Mouse (Mus musculus) liver, embryonic 16.5 days (tissue): Measurements from ENCODE around the gene Krtcap3. TPM values are rescaled to one million over a fixed set of nuclear protein-coding genes. Genes with fewer than 3 reads are reported as not detected.

Source experiments
- ATAC-seq: fragments of 200-750 bp; cut with Nextera tagmentation; 2 replicates; pipeline ENCODE4 v1.8.0; 2017; ENCODE audit warnings: low read depth, mild to moderate bottlenecking, moderate number of reproducible peaks, moderate library complexity
- H3K27ac ChIP-seq: fragments of 300-500 bp; sonication (generic); 2 replicates; pipeline ENCODE4 v1.5.1; 2014; ENCODE audit warnings: mild to moderate bottlenecking, low read length
- H3K27me3 ChIP-seq: fragments of 300-500 bp; sonication (generic); 2 replicates; pipeline ENCODE4 v1.6.1; 2014; ENCODE audit warnings: low read depth, low read length, mixed read lengths; ENCODE audit not compliant: control insufficient read depth, insufficient read depth
- H3K36me3 ChIP-seq: fragments of 300-500 bp; sonication (generic); 2 replicates; pipeline ENCODE4 v1.6.1; 2014; ENCODE audit warnings: mild to moderate bottlenecking; ENCODE audit not compliant: control insufficient read depth, insufficient read depth
- H3K4me1 ChIP-seq: fragments of 300-500 bp; sonication (generic); 2 replicates; pipeline ENCODE4 v1.6.1; 2014; ENCODE audit warnings: low read depth, low read length, mixed read lengths; ENCODE audit not compliant: control insufficient read depth
- H3K4me2 ChIP-seq: fragments of 300-500 bp; sonication (generic); 2 replicates; pipeline ENCODE4 v1.6.1; 2014; ENCODE audit warnings: low read depth, low read length, mixed read lengths
- H3K4me3 ChIP-seq: fragments of 300-500 bp; sonication (generic); 2 replicates; pipeline ENCODE4 v1.5.1; 2014; ENCODE audit warnings: low read depth, mild to moderate bottlenecking, low read length
- H3K9ac ChIP-seq: fragments of 300-500 bp; sonication (generic); 2 replicates; pipeline ENCODE4 v1.6.1; 2014; ENCODE audit warnings: low read depth, low read length
- H3K9me3 ChIP-seq: fragments of 300-500 bp; sonication (generic); replicated peaks from 2 replicates; pipeline ENCODE4 v1.6.1; 2016; ENCODE audit warnings: low read length; ENCODE audit not compliant: control insufficient read depth
- WGBS: fragments of 180-500 bp; shearing (Covaris S2); extraction: QIAGEN DNeasy Blood & Tissue Kit; methylation state at CpG from one replicate; pipeline ENCODE4 v1.1.7; 2014; ENCODE audit not compliant: insufficient replicate concordance; 5-methylcytosine and 5-hydroxymethylcytosine counted together
- polyA plus RNA-seq: library from polyadenylated mRNA; unstranded; fragments of >200 nt; fragmentation: Nextera tagmentation; extraction: Ambion mirVana; gene quantifications from 2 replicates; pipeline ENCODE4 v1.2.1, GENCODE M21; 2015

Gene Krtcap3
- polyA plus RNA-seq, 1 experiment from 2014 or later, result 4.8 TPM

GRCm38 (mm10) chr5:31294964-31295605, 43.6 kb downstream of the Krtcap3 start:
- Histone ChIP-seq H3K27me3 (peaks cover 28% of the 10 kb centered on the region), H3K4me1 (peaks cover 14% of the 10 kb centered on the region), H3K4me2 (peak overlapping the region; percentile 69), H3K9ac (peak overlapping the region; percentile 43), H3K4me3 (peak overlapping the region; percentile 59), H3K27ac (no peak overlapping the region), H3K36me3 (no peaks in the 10 kb centered on the region), H3K9me3 (no peaks in the 10 kb centered on the region)
- no peak for ATAC-seq
- WGBS, result 14% methylated on average over 29 of the region's 29 CpGs

- H3K27ac ChIP-seq, result peak within 1 kb of the TSS; percentile 69
- H3K4me1 ChIP-seq, result peaks cover 8% of the 10 kb centered on the region
- peaks cover 28% of the 10 kb centered on the region for H3K27me3 ChIP-seq
- no peaks in the 10 kb centered on the region for H3K36me3 ChIP-seq
- H3K4me2 ChIP-seq, result peak within 1 kb of the TSS; percentile 69
- H3K9me3 ChIP-seq, result no peaks in the 10 kb centered on the region
- WGBS, result under 1% methylated on average over 43 of the region's 46 CpGs
- peak within 1 kb of the TSS; percentile 59 for H3K4me3 ChIP-seq
- H3K9ac ChIP-seq, result peak within 1 kb of the TSS; percentile 43
- no peak for ATAC-seq
Measured at GRCm38 (mm10) chr5:31295606-31296141, 44.2 kb downstream of the Krtcap3 start, which contains the start of gene Fndc4. Fndc4 (minus strand) TSS chr5:31296080.

- H3K4me3 ChIP-seq, result 0 out of 2 replicates have a peak within 1 kb of the TSS, but pooled peaks have one; percentile 5
- no peaks in the 10 kb centered on the region for H3K36me3 ChIP-seq
- no peak within 1 kb of the TSS for H3K9ac ChIP-seq
- 47% methylated on average over 13 of the region's 13 CpGs for WGBS
- H3K27ac ChIP-seq, result peak within 1 kb of the TSS; percentile 69
- ATAC-seq, result peak; percentile 77
- peak within 1 kb of the TSS; percentile 15; the same call in 1 of the 2 replicates for H3K4me2 ChIP-seq
- H3K4me1 ChIP-seq, result peaks cover 4% of the 10 kb centered on the region
- H3K9me3 ChIP-seq, result no peaks in the 10 kb centered on the region
- peaks cover 28% of the 10 kb centered on the region for H3K27me3 ChIP-seq
Measured at GRCm38 (mm10) chr5:31297047-31297757, 45.7 kb downstream of the Krtcap3 start, which contains the start of gene Gckr. Gckr (plus strand) TSS chr5:31297443.

GRCm38 (mm10) chr5:31297981-31298380, 46.5 kb downstream of the Krtcap3 start:
- H3K4me3 ChIP-seq, result no peak overlapping the region
- H3K36me3 ChIP-seq, result no peaks in the 10 kb centered on the region
- ATAC-seq, result no peak
- no peak overlapping the region for H3K27ac ChIP-seq
- H3K4me1 ChIP-seq, result peaks cover 4% of the 10 kb centered on the region
- WGBS, result 44% methylated on average over 3 of the region's 3 CpGs
- H3K9ac ChIP-seq, result no peak overlapping the region
- H3K4me2 ChIP-seq, result peak overlapping the region; percentile 15; the same call in 1 of the 2 replicates
- peaks cover 28% of the 10 kb centered on the region for H3K27me3 ChIP-seq
- no peaks in the 10 kb centered on the region for H3K9me3 ChIP-seq

DNA sequence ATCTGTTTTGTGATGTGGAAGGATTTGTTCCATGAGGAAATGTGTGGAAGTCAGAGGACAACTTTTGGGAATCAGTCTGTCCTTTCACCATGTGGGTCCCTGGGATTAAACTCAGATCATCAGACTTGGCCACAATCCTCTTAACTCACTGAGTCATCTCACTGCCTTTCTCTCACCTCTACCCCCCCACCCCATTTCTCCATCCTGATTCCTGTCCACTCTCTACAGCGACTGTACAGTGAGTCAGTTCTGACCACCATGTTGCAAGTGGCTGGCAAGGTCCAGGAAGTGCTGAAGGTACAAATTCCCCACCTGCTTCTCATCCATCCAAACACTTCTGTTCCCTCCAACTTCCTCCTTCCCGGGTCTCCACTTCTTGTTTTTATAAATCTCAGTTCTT, 47.0 kb downstream of the Krtcap3 start:
- Histone ChIP-seq H3K4me1 (peaks cover 4% of the 10 kb centered on the region), H3K27me3 (peaks cover 28% of the 10 kb centered on the region), H3K9ac (no peak overlapping the region), H3K27ac (no peak overlapping the region), H3K4me2 (no peak overlapping the region), H3K4me3 (no peak overlapping the region), H3K9me3 (no peaks in the 10 kb centered on the region), H3K36me3 (no peaks in the 10 kb centered on the region)
- WGBS, result 17% methylated on average over 2 of the region's 2 CpGs
- no peak for ATAC-seq

DNA sequence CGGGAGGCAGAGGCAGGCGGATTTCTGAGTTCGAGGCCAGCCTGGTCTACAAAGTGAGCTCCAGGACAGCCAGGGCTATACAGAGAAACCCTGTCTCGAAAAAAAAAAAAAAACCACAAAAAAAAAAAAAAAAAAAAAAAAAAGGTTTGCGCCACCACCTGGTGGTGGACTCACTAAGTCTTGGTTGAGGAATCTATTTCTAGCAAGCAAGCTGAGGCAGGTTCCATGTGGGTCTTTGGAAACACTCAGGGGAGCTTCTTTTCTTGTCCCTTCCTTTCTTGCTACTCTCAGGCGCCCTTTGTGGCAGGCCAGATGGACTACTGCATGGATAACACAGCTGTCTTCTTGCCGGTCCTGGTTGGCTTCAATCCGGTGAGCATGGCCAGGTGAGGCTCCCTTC, 50.4 kb downstream of the Krtcap3 start:
- H3K4me1 ChIP-seq, result no peaks in the 10 kb centered on the region; the same call in 1 of the 2 replicates

More for the DNA sequence above, 50.4 kb downstream of the Krtcap3 start:
- 51% methylated on average over 7 of the region's 8 CpGs for WGBS
- Histone ChIP-seq H3K9ac (no peak overlapping the region), H3K27ac (no peak overlapping the region), H3K36me3 (no peaks in the 10 kb centered on the region), H3K27me3 (peaks cover 7% of the 10 kb centered on the region), H3K4me3 (no peak overlapping the region), H3K4me2 (no peak overlapping the region), H3K9me3 (no peaks in the 10 kb centered on the region)
- ATAC-seq, result no peak

Other genes starting within 250 kb of the Krtcap3 start
- 63.8 and 67.9 TPM in 2 replicates for gene Atraid, start 203.4 kb upstream of the Krtcap3 start, polyA plus RNA-seq
- 3.1 and 4.8 TPM in 2 replicates for gene Slc5a6, start 202.8 kb upstream of the Krtcap3 start, polyA plus RNA-seq
- gene Cad, start 196.9 kb upstream of the Krtcap3 start, polyA plus RNA-seq, result 13.0 and 14.2 TPM in 2 replicates
- not detected in 2 replicates for gene Dnajc5g, start 145.4 kb upstream of the Krtcap3 start, polyA plus RNA-seq
- gene Slc30a3, start 143.5 kb upstream of the Krtcap3 start, polyA plus RNA-seq, result 0.39 and 0.48 TPM in 2 replicates
- 0.41 and 0.57 TPM in 2 replicates for gene Trim54, start 135.0 kb upstream of the Krtcap3 start, polyA plus RNA-seq
- not detected in 2 replicates for gene Ucn, start 112.9 kb upstream of the Krtcap3 start, polyA plus RNA-seq
- 20.7 and 21.5 TPM in 2 replicates for gene Mpv17, start 97.4 kb upstream of the Krtcap3 start, polyA plus RNA-seq
- 0.33 and 0.74 TPM in 2 replicates for gene Gm29609, start 71.8 kb upstream of the Krtcap3 start, polyA plus RNA-seq
- 29.3 and 32.2 TPM in 2 replicates for gene Gtf3c2, start 71.5 kb upstream of the Krtcap3 start, polyA plus RNA-seq
- 36.0 and 36.8 TPM in 2 replicates for gene Snx17, start 58.5 kb upstream of the Krtcap3 start, polyA plus RNA-seq
- gene Eif2b4, start 58.3 kb upstream of the Krtcap3 start, polyA plus RNA-seq, result 38.5 and 42.2 TPM in 2 replicates
- 1.8 and 2.6 TPM in 2 replicates for gene Zfp513, start 49.4 kb upstream of the Krtcap3 start, polyA plus RNA-seq
- gene Ppm1g, start 31.0 kb upstream of the Krtcap3 start, polyA plus RNA-seq, result 90.8 and 97.8 TPM in 2 replicates
- gene Nrbp1, start 10.8 kb upstream of the Krtcap3 start, polyA plus RNA-seq, result 44.4 and 44.9 TPM in 2 replicates
- not detected in 2 replicates for gene Gm9970, start 10.5 kb upstream of the Krtcap3 start, polyA plus RNA-seq
- 4.5 and 5.1 TPM in 2 replicates for gene Ift172, start 39.4 kb downstream of the Krtcap3 start, polyA plus RNA-seq
- 4.0 and 5.2 TPM in 2 replicates for gene Fndc4, start 44.4 kb downstream of the Krtcap3 start, polyA plus RNA-seq
- gene Gckr, start 45.8 kb downstream of the Krtcap3 start, polyA plus RNA-seq, result 31.1 and 39.4 TPM in 2 replicates
- 13.3 and 14.2 TPM in 2 replicates for gene Zfp512, start 200.7 kb downstream of the Krtcap3 start, polyA plus RNA-seq
- gene 4930548H24Rik, start 234.0 kb downstream of the Krtcap3 start, polyA plus RNA-seq, result not detected in 2 replicates
- gene Gpn1, start 243.1 kb downstream of the Krtcap3 start, polyA plus RNA-seq, result 14.4 and 14.6 TPM in 2 replicates